Mouse (Mus musculus): ENCODE measurements at regions not wholly inside any gene's neighbourhood (a gene's known extent, or its start where the extent isn't known, plus 50 kb on each side); places are given as distances from the start of the nearest gene placed in this dataset.
A peak's percentile ranks its signal among the peaks of the same experiment; 100 is the strongest.

GRCm38 (mm10) chr19:21214253-21214652, 57.8 kb upstream of the Zfand5 start:
- DNase-seq (ENCODE audit: low spot score in 2 of 2): no peak

- DNase-seq (ENCODE audit: low spot score in 2 of 2): no peak
These were observed 78.6 kb upstream of the Zfand5 start for GRCm38 (mm10) chr19:21193461-21193860.

- no peak for DNase-seq (ENCODE audit: low spot score in 2 of 2)
These were observed 79.5 kb upstream of the Zfand5 start for GRCm38 (mm10) chr19:21192576-21192975.

- DNase-seq (ENCODE audit: low spot score in 2 of 2): no peak
These were observed 82.9 kb upstream of the Zfand5 start for GRCm38 (mm10) chr19:21189216-21189615.

DNA sequence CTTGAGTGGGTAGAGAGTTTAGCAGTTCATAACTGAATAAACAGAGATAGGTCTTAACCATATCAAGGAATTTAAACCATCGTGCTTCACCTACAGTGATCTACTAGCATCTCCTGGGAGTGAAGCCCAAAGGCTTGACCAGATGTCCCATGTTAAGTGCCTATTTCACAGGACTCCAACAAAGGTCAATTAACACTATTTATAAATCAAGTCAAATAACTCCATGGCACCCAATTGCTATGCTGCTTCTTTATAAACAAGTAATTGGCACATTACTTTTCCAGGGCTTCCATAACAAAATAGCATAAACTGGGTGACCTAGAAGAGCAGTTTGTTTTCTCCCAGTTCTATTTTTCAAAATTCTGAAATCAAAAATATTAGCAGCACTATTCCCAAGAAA, 85.4 kb upstream of the Zfand5 start:
- DNase-seq (ENCODE audit: low spot score in 2 of 2): no peak

- no peak for DNase-seq (ENCODE audit: low spot score in 2 of 2)
These were observed 86.1 kb upstream of the Zfand5 start for GRCm38 (mm10) chr19:21186016-21186415.

- no peak for DNase-seq (ENCODE audit: low spot score in 2 of 2)
These were observed 89.0 kb upstream of the Zfand5 start for GRCm38 (mm10) chr19:21183028-21183427.

DNA sequence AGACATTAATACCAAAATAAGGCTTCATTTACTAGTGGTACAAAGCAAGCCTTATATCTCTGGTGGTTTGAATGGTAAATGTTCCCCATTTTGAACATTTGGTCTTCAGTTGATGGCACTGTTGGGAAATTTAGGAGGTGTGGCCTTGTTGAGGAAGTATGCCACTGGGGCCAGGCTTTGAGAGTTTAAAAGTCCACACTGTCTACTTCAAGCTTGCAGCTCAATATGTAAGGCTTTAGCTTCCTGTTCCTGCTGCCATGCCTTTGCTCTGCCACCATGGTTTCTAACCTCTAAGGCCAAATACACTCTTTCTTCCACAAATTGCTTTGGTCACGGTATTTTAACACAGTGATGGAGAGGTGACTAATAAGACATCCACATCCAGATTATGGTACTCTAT, 92.2 kb upstream of the Zfand5 start:
- no peak for DNase-seq (ENCODE audit: low spot score in 2 of 2)

DNA sequence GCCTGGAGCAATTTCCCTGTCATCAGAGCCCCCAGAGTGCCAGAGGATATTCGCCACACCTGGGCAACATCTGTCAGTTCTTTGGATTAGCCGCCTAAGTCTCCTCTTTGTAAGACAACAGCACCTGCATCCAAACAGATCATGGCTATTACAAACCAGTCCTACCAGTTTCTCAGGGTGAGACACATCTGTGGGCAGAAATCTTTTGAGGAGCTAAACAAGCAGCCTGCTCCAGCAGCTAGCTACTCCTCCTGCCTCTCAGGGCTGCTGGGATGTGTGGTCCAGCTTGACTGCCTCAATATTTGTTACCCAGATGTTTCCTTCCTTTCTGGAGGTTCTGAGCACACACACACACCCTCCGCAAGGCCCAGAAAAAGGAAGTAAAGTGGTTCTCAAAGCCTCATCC, 96.6 kb upstream of the Zfand5 start:
- DNase-seq (ENCODE audit: low spot score in 2 of 2): no peak

GRCm38 (mm10) chr19:21174636-21175035, 97.4 kb upstream of the Zfand5 start:
- DNase-seq (ENCODE audit: low spot score in 2 of 2): no peak

DNA sequence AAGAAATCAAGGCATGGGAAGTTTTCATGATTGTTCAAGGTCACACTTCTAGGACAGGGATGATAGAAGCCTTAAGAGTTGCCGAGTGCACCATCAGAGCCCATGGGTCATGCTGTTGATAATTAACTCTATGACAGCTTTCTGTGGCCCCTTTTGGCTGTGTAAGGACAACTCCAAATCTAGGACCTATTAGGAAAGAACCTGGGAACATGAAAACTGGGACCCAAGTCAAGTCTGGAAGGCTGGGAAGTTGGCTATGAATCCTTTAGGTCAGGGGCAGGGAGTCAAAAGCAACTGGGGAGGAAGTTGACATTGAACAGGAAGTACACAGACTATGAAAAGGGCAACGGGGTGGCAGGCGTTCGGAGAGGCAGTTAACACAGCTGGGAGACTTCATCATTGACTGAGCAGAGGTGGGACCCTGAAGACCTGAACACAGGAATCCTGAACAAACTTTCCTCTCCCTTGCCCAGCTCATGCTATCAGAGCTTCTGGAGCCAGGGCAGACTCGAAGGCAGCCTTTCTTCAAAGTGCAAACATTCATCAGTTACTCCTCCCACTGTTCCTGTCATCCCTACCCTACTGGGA, 98.1 kb upstream of the Zfand5 start:
- DNase-seq (ENCODE audit: low spot score in 2 of 2): no peak

DNA sequence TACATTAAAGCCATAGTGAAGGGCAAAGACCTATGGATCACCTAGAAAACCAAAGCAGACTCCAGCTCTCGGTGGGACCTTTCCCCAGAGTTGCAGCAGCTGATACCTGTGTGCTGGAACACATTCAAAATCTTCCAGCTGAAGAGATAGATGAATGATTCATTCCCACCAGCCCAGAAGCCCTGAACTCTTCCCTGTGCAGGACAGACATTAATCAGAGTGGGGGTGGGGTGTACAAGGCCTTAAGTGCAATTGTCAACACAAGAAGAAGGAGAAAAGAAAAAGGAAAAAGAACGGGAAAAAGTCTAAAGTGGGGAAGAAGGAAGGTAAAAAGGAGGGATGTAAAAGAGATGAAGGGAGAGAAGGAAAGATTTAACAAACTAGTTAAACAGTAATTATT, 100.9 kb upstream of the Zfand5 start:
- no peak for DNase-seq (ENCODE audit: low spot score in 2 of 2)

- DNase-seq (ENCODE audit: low spot score in 2 of 2): no peak
These were observed 101.3 kb upstream of the Zfand5 start for GRCm38 (mm10) chr19:21170785-21171184.

DNA sequence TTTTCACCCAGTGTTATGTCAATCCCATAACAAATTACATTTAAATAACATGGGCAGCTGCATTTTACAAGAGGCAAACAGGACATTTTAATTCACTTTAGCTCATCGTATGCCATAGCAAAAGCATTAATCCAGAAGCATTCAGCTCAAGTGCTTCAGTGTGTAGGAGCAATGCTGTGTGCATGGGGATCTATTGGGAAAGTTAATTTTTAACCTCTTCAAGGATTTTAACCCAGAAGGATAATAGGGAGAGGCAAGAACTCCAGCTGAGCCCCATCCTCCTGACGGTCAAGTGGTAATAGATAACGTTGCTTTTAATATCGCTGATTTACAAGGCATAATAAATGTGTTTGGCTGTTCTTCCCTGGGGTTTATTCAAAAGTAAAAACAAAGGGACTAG, 105.1 kb upstream of the Zfand5 start:
- no peak for DNase-seq (ENCODE audit: low spot score in 2 of 2)

- DNase-seq (ENCODE audit: low spot score in 2 of 2): no peak
These were observed 105.6 kb upstream of the Zfand5 start for GRCm38 (mm10) chr19:21166465-21166860.

DNA sequence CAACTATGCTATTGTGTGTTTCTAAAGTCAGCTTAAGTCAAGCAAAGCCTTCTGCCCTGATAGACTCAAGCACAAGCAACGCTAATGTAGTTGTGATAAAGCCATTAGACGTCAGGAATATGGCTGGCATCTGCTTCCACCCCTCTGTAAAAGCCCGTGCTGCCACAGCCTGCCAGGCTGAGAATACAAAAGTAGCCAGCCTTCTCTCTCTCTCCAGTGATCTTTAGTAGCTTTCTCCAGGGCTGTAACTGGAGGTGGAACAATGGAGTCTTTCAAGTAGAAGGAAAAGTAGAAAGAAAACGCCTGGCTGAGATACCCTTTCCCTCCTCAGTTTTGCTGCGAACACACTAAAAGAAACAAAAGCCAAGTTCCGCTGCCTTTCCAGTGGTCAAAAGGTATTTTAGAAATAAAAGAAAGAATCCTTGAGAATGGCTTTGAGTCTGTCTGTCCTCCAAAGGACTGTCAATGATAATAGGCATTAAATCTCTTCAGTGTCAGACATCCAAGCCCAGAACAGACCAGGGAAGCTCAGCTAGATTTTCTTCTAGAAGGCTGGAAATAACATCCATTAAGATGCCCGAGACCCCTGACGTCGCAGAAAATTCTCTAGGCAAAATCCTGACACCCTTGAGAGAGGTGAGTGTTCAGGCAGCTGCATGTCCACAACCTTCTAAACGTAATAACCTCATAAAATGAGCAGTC, 106.2 kb upstream of the Zfand5 start:
- DNase-seq (ENCODE audit: low spot score in 2 of 2): peak in 1 of 2 experiments; percentile 10

- DNase-seq (ENCODE audit: low spot score in 2 of 2): no peak
These were observed 108.1 kb upstream of the Zfand5 start for GRCm38 (mm10) chr19:21163978-21164377.

- no peak for DNase-seq (ENCODE audit: low spot score in 2 of 2)
These were observed 111.1 kb upstream of the Zfand5 start for GRCm38 (mm10) chr19:21160946-21161345.

- DNase-seq (ENCODE audit: low spot score in 2 of 2): no peak
These were observed 112.6 kb upstream of the Zfand5 start for GRCm38 (mm10) chr19:21159189-21160137.

- DNase-seq (ENCODE audit: low spot score in 2 of 2): no peak
These were observed 117.9 kb upstream of the Zfand5 start for GRCm38 (mm10) chr19:21154162-21154561.

DNA sequence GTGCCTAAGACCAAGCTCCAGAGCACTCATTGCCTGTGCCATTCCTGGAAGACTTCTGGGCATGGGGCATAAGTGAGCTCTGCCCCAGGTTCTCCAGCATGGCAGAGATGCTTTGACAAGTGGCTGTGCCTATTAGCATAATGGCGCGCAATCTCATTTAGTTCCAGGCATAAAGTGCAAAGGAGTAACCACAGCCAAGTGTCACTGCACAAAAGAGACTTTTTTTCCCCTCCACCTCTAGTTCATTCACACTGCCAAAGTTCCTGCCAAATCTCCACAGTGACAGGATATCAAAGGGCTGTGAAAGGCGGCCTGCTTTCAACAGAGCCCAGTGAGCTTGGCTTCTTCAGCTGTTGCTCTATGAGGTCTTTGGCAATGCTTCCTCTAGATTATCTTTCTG, 120.1 kb upstream of the Zfand5 start:
- peak in 1 of 2 experiments; percentile 45 for DNase-seq (ENCODE audit: low spot score in 2 of 2)

- peak in 1 of 2 experiments; percentile 11 for DNase-seq (ENCODE audit: low spot score in 2 of 2)
These were observed 121.2 kb upstream of the Zfand5 start for GRCm38 (mm10) chr19:21150849-21151248.

- DNase-seq (ENCODE audit: low spot score in 2 of 2): no peak
These were observed 121.8 kb upstream of the Zfand5 start for GRCm38 (mm10) chr19:21150241-21150640.
